Mouse (Mus musculus) kidney, adult 2 months (tissue): ENCODE measurements around the gene Plcd1. TPM values are rescaled to one million over a fixed set of nuclear protein-coding genes. Genes with fewer than 3 reads are reported as not detected.

ENCODE experiments used
- DNase-seq: peaks from one replicate; pipeline ENCODE4 v3.0.0; 2021
- H3K27ac ChIP-seq: fragments of 200-500 bp; 2 replicates; pipeline ENCODE4 v1.5.1; 2012; ENCODE audit warnings: low read depth, low read length, control low read depth, inconsistent platforms; ENCODE audit not compliant: insufficient read depth
- H3K27me3 ChIP-seq: fragments of 200-500 bp; replicated peaks from 2 replicates; pipeline ENCODE4 v1.6.1; 2012; ENCODE audit warnings: mild to moderate bottlenecking, moderate library complexity, low read length, inconsistent platforms; ENCODE audit not compliant: control insufficient read depth, insufficient read depth
- H3K36me3 ChIP-seq: fragments of 200-500 bp; 2 replicates; pipeline ENCODE4 v1.6.1; 2012; ENCODE audit warnings: mild to moderate bottlenecking, moderate library complexity, low read length, inconsistent platforms; ENCODE audit not compliant: control insufficient read depth, insufficient read depth
- H3K4me1 ChIP-seq: fragments of 200-500 bp; 2 replicates; pipeline ENCODE4 v1.6.1; 2011; ENCODE audit warnings: low read length; ENCODE audit not compliant: control insufficient read depth, insufficient read depth
- H3K4me3 ChIP-seq: fragments of 200-500 bp; 2 replicates; pipeline ENCODE4 v1.5.1; 2011; ENCODE audit warnings: mild to moderate bottlenecking, low read depth, low read length, control low read depth; ENCODE audit not compliant: insufficient read depth
- CTCF ChIP-seq: fragments of 200-500 bp; conservative IDR thresholded peaks from 2 replicates; pipeline ENCODE4 v1.5.1; 2011; ENCODE audit warnings: low read depth, mild to moderate bottlenecking, control low read depth, low read length, moderate library complexity, mixed read lengths; ENCODE audit not compliant: insufficient read depth, insufficient read length
- POLR2A ChIP-seq: fragments of 200-500 bp; IDR thresholded peaks from one replicate; pipeline ENCODE4 v1.6.1; 2011; ENCODE audit warnings: low read depth, low read length, control low read depth
- WGBS: fragments of 180-500 bp; shearing (Covaris S2); methylation state at CpG from one replicate; pipeline ENCODE4 v1.1.7; 2018; 5-methylcytosine and 5-hydroxymethylcytosine counted together
- polyA plus RNA-seq: library from polyadenylated mRNA; depleted of rRNA; stranded (reverse); fragments of >200 nt; gene quantifications from 2 replicates; pipeline ENCODE4 v1.2.3, GENCODE M21; 2012

Gene Plcd1
- polyA plus RNA-seq, 1 experiment = 11.3 TPM

DNA sequence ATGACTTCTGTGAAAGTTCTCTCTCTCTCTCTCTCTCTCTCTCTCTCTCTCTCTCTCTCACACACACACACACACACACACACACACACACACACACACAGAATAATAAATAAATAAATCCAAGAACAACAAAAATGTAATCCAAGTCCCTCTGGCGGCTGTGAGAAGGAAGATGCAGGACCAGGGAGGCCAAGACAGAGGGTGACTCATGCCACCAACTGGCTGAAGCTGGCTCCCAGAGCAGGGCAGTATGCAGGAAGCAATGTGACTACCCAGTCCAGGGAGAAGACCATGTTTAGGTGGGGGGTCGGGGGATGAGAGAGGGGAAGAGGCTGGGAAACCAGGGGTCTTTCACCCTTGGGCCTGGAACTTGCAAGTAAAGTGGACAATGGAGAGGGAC, 42.1 kb downstream of the Plcd1 start:
- H3K4me3 ChIP-seq = no peak overlapping the region
- no peak for DNase-seq
- WGBS = 65% methylated on average over 2 of the region's 2 CpGs
- TF ChIP-seq CTCF (peak; percentile 38; the same call in 1 of the 2 replicates), POLR2A (no peak)
- H3K27me3 ChIP-seq = no peaks in the 10 kb centered on the region
- H3K4me1 ChIP-seq = 0 out of 2 replicates have a peak, but pooled peaks cover 3% of the 10 kb centered on the region
- H3K27ac ChIP-seq = no peak overlapping the region
- no peaks in the 10 kb centered on the region for H3K36me3 ChIP-seq

DNA sequence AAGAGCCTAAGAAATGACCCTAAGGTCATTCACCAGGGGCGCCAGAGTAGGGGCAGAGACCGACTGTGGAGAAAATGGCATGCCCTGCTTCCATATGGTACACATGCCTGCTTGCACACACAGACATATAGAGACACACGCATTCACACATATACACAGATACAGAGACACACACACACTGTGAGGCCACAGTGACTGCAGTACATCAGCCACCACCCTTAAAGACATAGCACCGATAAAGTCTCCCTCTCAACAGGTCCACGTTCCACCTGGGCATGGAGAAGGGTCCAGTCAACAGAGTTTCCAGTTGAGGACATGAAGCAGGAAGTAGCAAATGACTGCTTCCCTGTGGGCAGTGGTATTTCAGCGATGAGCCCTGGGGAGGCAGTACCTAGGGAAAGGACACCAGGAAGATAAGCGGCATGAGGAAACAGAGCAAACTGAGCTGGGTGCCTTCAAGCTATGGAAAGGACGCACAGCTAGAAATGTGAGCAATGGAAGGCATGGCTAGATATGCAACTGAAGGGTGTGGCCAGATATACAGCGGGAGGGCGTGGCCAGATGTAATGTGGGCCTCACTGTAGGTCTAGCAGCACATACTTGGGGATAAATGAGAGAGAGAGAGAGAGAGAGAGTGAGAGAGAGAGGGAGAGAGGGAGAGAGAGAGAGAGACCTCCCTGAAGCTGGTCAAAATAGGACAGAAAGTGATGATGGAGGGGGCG, 45.0 kb downstream of the Plcd1 start:
- Histone ChIP-seq H3K36me3 (no peaks in the 10 kb centered on the region), H3K4me1 (no peaks in the 10 kb centered on the region), H3K27me3 (no peaks in the 10 kb centered on the region), H3K4me3 (no peak overlapping the region), H3K27ac (no peak overlapping the region)
- 80% methylated on average over 11 of the region's 11 CpGs for WGBS
- DNase-seq = no peak
- no peak for TF ChIP-seq CTCF
- no peak for TF ChIP-seq POLR2A

DNA sequence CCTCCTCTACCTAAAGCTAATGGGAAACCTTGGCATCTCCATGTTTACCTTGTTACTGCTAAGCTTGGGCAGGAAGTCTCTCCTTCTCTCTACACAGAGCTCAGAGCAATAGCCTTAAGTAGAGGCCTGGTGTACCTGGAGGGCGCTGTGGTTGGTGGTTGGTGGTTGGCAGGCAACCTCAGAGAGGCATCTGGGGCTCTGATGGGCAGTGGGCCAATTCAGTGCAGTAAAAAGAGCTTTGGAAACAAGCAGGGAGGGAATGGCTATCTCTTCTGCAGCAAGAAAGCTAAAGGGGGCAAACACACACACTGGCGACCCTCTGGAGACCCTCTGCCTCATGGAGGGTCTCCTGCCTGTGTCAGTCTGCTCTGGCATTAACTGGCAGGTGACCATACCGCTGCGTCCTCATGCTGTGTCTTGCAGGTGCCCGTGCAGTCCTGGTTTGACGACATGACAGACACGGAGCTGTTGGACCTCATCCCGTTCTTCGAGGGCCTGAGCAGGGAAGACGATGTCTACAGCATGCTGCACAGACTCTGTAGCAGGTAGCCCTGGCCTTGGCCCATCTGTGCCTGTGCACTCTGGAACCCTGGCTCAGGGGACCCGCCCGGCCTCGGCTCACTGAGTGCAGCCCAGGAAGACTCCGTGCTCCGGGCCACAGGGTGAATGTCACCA, 53.1 kb downstream of the Plcd1 start:
- H3K36me3 ChIP-seq = peaks cover 2% of the 10 kb centered on the region
- DNase-seq = no peak
- TF ChIP-seq POLR2A = no peak
- no peak for TF ChIP-seq CTCF

DNA sequence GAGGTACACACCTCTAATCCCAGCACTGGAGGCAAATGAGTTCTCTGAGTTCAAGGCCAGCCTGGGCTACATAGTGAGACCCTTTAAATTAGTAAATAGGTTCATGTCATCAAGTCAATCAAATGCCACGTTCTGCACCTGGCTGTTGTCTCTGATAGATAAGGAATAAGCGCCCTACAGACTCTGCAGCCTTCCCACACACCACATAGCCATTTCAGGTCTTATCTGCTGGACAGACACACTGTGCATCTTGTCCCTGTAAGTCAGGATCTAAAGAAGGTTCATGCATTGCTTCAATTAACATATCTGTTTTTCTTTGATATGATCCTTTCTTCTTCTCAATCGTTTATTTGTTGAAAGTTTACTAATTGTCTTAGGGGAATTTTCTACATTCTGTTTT, 54.7 kb downstream of the Plcd1 start:
- TF ChIP-seq POLR2A = no peak
- TF ChIP-seq CTCF = no peak
- DNase-seq = no peak
- Histone ChIP-seq H3K36me3 (peaks cover 2% of the 10 kb centered on the region), H3K4me3 (no peak overlapping the region), H3K4me1 (0 out of 2 replicates have a peak, but pooled peaks cover 2% of the 10 kb centered on the region), H3K27me3 (no peaks in the 10 kb centered on the region), H3K27ac (no peak overlapping the region)
- 92% methylated on average over 3 of the region's 3 CpGs for WGBS

More for the DNA sequence above, 53.1 kb downstream of the Plcd1 start:
- H3K4me1 ChIP-seq = 0 out of 2 replicates have a peak, but pooled peaks cover 2% of the 10 kb centered on the region
- no peak overlapping the region for H3K4me3 ChIP-seq
- 79% methylated on average over 15 of the region's 15 CpGs for WGBS
- no peak overlapping the region for H3K27ac ChIP-seq
- H3K27me3 ChIP-seq = no peaks in the 10 kb centered on the region

GRCm38 (mm10) chr9:119037076-119037730, 56.1 kb downstream of the Plcd1 start:
- Histone ChIP-seq H3K4me1 (0 out of 2 replicates have a peak, but pooled peaks cover 2% of the 10 kb centered on the region), H3K36me3 (peaks cover 2% of the 10 kb centered on the region), H3K4me3 (no peak overlapping the region), H3K27me3 (no peaks in the 10 kb centered on the region), H3K27ac (0 out of 2 replicates have a peak overlapping the region, but pooled peaks have one; percentile 10)
- TF ChIP-seq CTCF = no peak
- TF ChIP-seq POLR2A = no peak
- 70% methylated on average over 15 of the region's 15 CpGs for WGBS
- peak; percentile 57 for DNase-seq

GRCm38 (mm10) chr9:119035836-119036235, 57.5 kb downstream of the Plcd1 start:
- Histone ChIP-seq H3K4me1 (0 out of 2 replicates have a peak, but pooled peaks cover 2% of the 10 kb centered on the region), H3K36me3 (peaks cover 2% of the 10 kb centered on the region), H3K27ac (no peak overlapping the region), H3K4me3 (no peak overlapping the region), H3K27me3 (no peaks in the 10 kb centered on the region)
- 43% methylated on average over 7 of the region's 7 CpGs for WGBS
- TF ChIP-seq CTCF (no peak), POLR2A (no peak)
- peak; percentile 78 for DNase-seq
